ENCODE assay signal across 10 mouse cellular contexts in the genomic region with DNA sequence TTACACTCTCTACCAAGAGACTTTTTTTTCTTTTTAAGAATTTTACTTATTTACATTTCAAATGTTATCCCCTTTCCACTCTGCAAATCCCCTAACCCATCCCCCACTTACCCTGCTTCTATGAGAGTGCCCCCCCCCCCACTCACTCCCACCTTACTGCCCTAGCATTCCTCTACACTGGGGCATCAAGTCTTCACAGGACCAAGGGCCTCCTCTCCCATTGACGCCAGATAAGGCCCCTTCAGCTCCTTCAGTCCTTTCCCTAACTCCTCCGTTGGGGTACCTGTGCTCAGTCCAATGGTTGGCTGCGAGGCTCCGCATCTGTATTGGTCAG. TPM values are rescaled to one million over a fixed set of nuclear protein-coding genes. Genes with fewer than 3 reads are reported as not detected.
A peak's percentile ranks its signal among the peaks of the same experiment; 100 is the strongest.
DNase-seq lines count a peak whose midpoint lies in the region; ATAC-seq and TF ChIP-seq lines count a peak whose summit lies in the region.
"Had no signal": no experiment of that assay in that cellular context is flagged by ENCODE, and none has a peak within 500 bp of the region (broad histone marks: within the 10 kb centered on the region; RNA-seq: fewer than 3 reads in every experiment).

No protein-coding gene starts in this region.

- H3K4me2 ChIP-seq in forebrain, embryonic 13.5 days, result peak overlapping the region; percentile 22; the same call in 1 of the 2 replicates
- no peak overlapping the region for H3K4me2 ChIP-seq in hindbrain, embryonic 11.5 days (replicated peaks; ENCODE audit: low read depth, low read length)
- H3K4me2 ChIP-seq in hindbrain, embryonic 16.5 days (ENCODE audit: low read length), result no peak overlapping the region; the same call in 1 of the 2 replicates
- peak overlapping the region; percentile 38; the same call in 1 of the 2 replicates for H3K4me2 ChIP-seq in lung, embryonic 15.5 days
- H3K4me2 ChIP-seq in midbrain, embryonic 15.5 days, result peak overlapping the region; percentile 1; the same call in 1 of the 2 replicates

- ATAC-seq in forebrain, embryonic 13.5 days, result peak; percentile 72; the same call in 1 of the 2 replicates
- ATAC-seq in hindbrain, embryonic 11.5 days (ENCODE audit: low FRiP score), result peak; percentile 25; the same call in 1 of the 2 replicates
- no peak for ATAC-seq in hindbrain, embryonic 16.5 days
- ATAC-seq in lung, embryonic 15.5 days (ENCODE audit: borderline replicate concordance, extremely low read depth, low FRiP score, low TSS enrichment), result no peak; the same call in 1 of the 2 replicates
- ATAC-seq in midbrain, embryonic 15.5 days (replicated peaks), result 0 out of 2 replicates have a peak, but pooled peaks have one; percentile 45
- ATAC-seq in cerebellum, adult (ENCODE audit: insufficient number of reproducible peaks, low FRiP score, low TSS enrichment), result no peak

- H3K9ac ChIP-seq in forebrain, embryonic 13.5 days, result no peak overlapping the region
- no peak overlapping the region for H3K9ac ChIP-seq in hindbrain, embryonic 11.5 days (ENCODE audit: low read depth, low read length)
- H3K9ac ChIP-seq in hindbrain, embryonic 16.5 days (ENCODE audit: low read depth, low read length), result no peak overlapping the region
- H3K9ac ChIP-seq in lung, embryonic 15.5 days, result no peak overlapping the region
- no peak overlapping the region for H3K9ac ChIP-seq in midbrain, embryonic 15.5 days
- H3K9ac ChIP-seq: stomach, embryonic 15.5 days had no signal

- no peaks in the 10 kb centered on the region for H3K27me3 ChIP-seq in forebrain, embryonic 13.5 days
- H3K27me3 ChIP-seq in forebrain, embryonic 10.5 days (ENCODE audit: poor library complexity, severe bottlenecking), result no peaks in the 10 kb centered on the region
- no peaks in the 10 kb centered on the region for H3K27me3 ChIP-seq in hindbrain, embryonic 11.5 days (ENCODE audit: control insufficient read depth, insufficient read depth, low read length)
- H3K27me3 ChIP-seq in hindbrain, embryonic 16.5 days (replicated peaks; ENCODE audit: control insufficient read depth, insufficient read depth, low read length), result no peaks in the 10 kb centered on the region
- no peaks in the 10 kb centered on the region for H3K27me3 ChIP-seq in lung, embryonic 15.5 days
- H3K27me3 ChIP-seq in midbrain, embryonic 15.5 days (replicated peaks), result no peaks in the 10 kb centered on the region
- H3K27me3 ChIP-seq: stomach, embryonic 15.5 days had no signal

- H3K27ac ChIP-seq in forebrain, embryonic 13.5 days, result no peak overlapping the region
- no peak overlapping the region for H3K27ac ChIP-seq in forebrain, embryonic 10.5 days
- no peak overlapping the region for H3K27ac ChIP-seq in hindbrain, embryonic 11.5 days (ENCODE audit: low read depth, low read length)
- no peak overlapping the region for H3K27ac ChIP-seq in hindbrain, embryonic 16.5 days (ENCODE audit: low read depth, low read length)
- no peak overlapping the region for H3K27ac ChIP-seq in lung, embryonic 15.5 days
- H3K27ac ChIP-seq in midbrain, embryonic 15.5 days, result no peak overlapping the region
- H3K27ac ChIP-seq: stomach, embryonic 15.5 days had no signal

- no peak for TF ChIP-seq CTCF in lung, adult 2 months (IDR thresholded peaks at IDR 0.05; ENCODE audit: insufficient read depth, low read length)

- no peak overlapping the region for H3K4me3 ChIP-seq in forebrain, embryonic 13.5 days
- no peak overlapping the region for H3K4me3 ChIP-seq in forebrain, embryonic 10.5 days
- H3K4me3 ChIP-seq in hindbrain, embryonic 11.5 days (ENCODE audit: low read depth, low read length), result no peak overlapping the region
- no peak overlapping the region for H3K4me3 ChIP-seq in hindbrain, embryonic 16.5 days (ENCODE audit: low read length)
- no peak overlapping the region for H3K4me3 ChIP-seq in lung, embryonic 15.5 days
- H3K4me3 ChIP-seq in lung, adult 2 months (replicated peaks; ENCODE audit: extremely low read depth, low read depth, low read length), result no peak overlapping the region
- H3K4me3 ChIP-seq in midbrain, embryonic 15.5 days, result no peak overlapping the region
- H3K4me3 ChIP-seq: stomach, embryonic 15.5 days had no signal

- H3K9me3 ChIP-seq in forebrain, embryonic 13.5 days (replicated peaks), result no peaks in the 10 kb centered on the region
- no peaks in the 10 kb centered on the region for H3K9me3 ChIP-seq in forebrain, embryonic 10.5 days
- H3K9me3 ChIP-seq in hindbrain, embryonic 11.5 days (ENCODE audit: control insufficient read depth, low read length), result no peaks in the 10 kb centered on the region
- H3K9me3 ChIP-seq in hindbrain, embryonic 16.5 days (ENCODE audit: control insufficient read depth, low read length), result no peaks in the 10 kb centered on the region
- no peaks in the 10 kb centered on the region for H3K9me3 ChIP-seq in lung, embryonic 15.5 days
- H3K9me3 ChIP-seq in midbrain, embryonic 15.5 days, result no peaks in the 10 kb centered on the region
- H3K9me3 ChIP-seq: stomach, embryonic 15.5 days had no signal

- TF ChIP-seq POLR2A in lung, adult 2 months (IDR thresholded peaks at IDR 0.05; ENCODE audit: borderline replicate concordance, extremely low read depth, low read depth, low read length), result no peak

- no peaks in the 10 kb centered on the region for H3K36me3 ChIP-seq in forebrain, embryonic 13.5 days (ENCODE audit: poor library complexity, severe bottlenecking)
- no peaks in the 10 kb centered on the region for H3K36me3 ChIP-seq in forebrain, embryonic 10.5 days (replicated peaks)
- H3K36me3 ChIP-seq in hindbrain, embryonic 11.5 days (ENCODE audit: control insufficient read depth, insufficient read depth, low read length), result no peaks in the 10 kb centered on the region
- H3K36me3 ChIP-seq in hindbrain, embryonic 16.5 days (ENCODE audit: control insufficient read depth, insufficient read depth, low read length), result no peaks in the 10 kb centered on the region
- no peaks in the 10 kb centered on the region for H3K36me3 ChIP-seq in lung, embryonic 15.5 days
- H3K36me3 ChIP-seq in midbrain, embryonic 15.5 days (replicated peaks), result no peaks in the 10 kb centered on the region
- H3K36me3 ChIP-seq: stomach, embryonic 15.5 days had no signal

- WGBS in forebrain, embryonic 13.5 days, result 41% methylated on average over 4 of the region's 4 CpGs
- 28% methylated on average over 4 of the region's 4 CpGs for WGBS in forebrain, embryonic 10.5 days
- WGBS in hindbrain, embryonic 11.5 days, result 36% methylated on average over 4 of the region's 4 CpGs
- WGBS in hindbrain, embryonic 16.5 days, result 38% methylated on average over 4 of the region's 4 CpGs
- WGBS in lung, embryonic 15.5 days, result 37% methylated on average over 4 of the region's 4 CpGs
- WGBS in lung, adult 2 months, result 49% methylated on average over 4 of the region's 4 CpGs
- 23% methylated on average over 4 of the region's 4 CpGs for WGBS in midbrain, embryonic 15.5 days

- no peak for DNase-seq in forebrain, embryonic 10.5 days (ENCODE audit: extremely low spot score, low spot score)
- no peak for DNase-seq in hindbrain, embryonic 11.5 days (ENCODE audit: low spot score)
- no peak for DNase-seq in lung, adult 2 months

- 0 out of 2 replicates have a peak, but pooled peaks cover 3% of the 10 kb centered on the region for H3K4me1 ChIP-seq in forebrain, embryonic 13.5 days
- peaks cover 13% of the 10 kb centered on the region for H3K4me1 ChIP-seq in forebrain, embryonic 10.5 days
- H3K4me1 ChIP-seq in hindbrain, embryonic 11.5 days (replicated peaks; ENCODE audit: control insufficient read depth, insufficient read depth, low read length), result no peaks in the 10 kb centered on the region
- H3K4me1 ChIP-seq in hindbrain, embryonic 16.5 days (ENCODE audit: control insufficient read depth, insufficient read depth, low read depth, low read length), result no peaks in the 10 kb centered on the region
- H3K4me1 ChIP-seq in lung, embryonic 15.5 days, result peaks cover 23% of the 10 kb centered on the region
- H3K4me1 ChIP-seq in lung, adult 2 months (ENCODE audit: control insufficient read depth, insufficient read depth, low read length), result peaks cover 7% of the 10 kb centered on the region
- 0 out of 2 replicates have a peak, but pooled peaks cover 5% of the 10 kb centered on the region for H3K4me1 ChIP-seq in midbrain, embryonic 15.5 days
- H3K4me1 ChIP-seq: stomach, embryonic 15.5 days had no signal

RNA-seq across cellular contexts. Expression of a gene that starts 48.2 kb away (rescaled TPM):
- polyA plus RNA-seq in forebrain, embryonic 13.5 days (2015; fragmentation: Nextera tagmentation; extraction: Ambion mirVana), result 8.7 and 10.7 TPM in 2 replicates
- polyA plus RNA-seq in forebrain, embryonic 10.5 days (2016; fragmentation: Nextera tagmentation; extraction: Ambion mirVana), result 21.8 TPM in 2 replicates
- polyA plus RNA-seq in hindbrain, embryonic 11.5 days (2014; fragmentation: Nextera tagmentation; extraction: Ambion mirVana), result 20.4 and 21.8 TPM in 2 replicates
- polyA plus RNA-seq in hindbrain, embryonic 16.5 days (2015; fragmentation: Nextera tagmentation; extraction: Ambion mirVana), result 19.2 and 20.2 TPM in 2 replicates
- polyA plus RNA-seq in lung, embryonic 15.5 days (2015; fragmentation: Nextera tagmentation; extraction: Ambion mirVana), result 24.2 and 26.3 TPM in 2 replicates
- polyA plus RNA-seq in lung, adult 2 months (2012; rRNA removed), result 43.5 and 52.6 TPM in 2 replicates
- polyA plus RNA-seq in midbrain, embryonic 15.5 days (2015; fragmentation: Nextera tagmentation; extraction: Ambion mirVana), result 12.7 and 14.1 TPM in 2 replicates

RNA-seq across cellular contexts. Expression of a gene that starts 50.1 kb away (rescaled TPM):
- polyA plus RNA-seq in forebrain, embryonic 13.5 days (2015; fragmentation: Nextera tagmentation; extraction: Ambion mirVana), result not detected in 2 replicates
- not detected in 2 replicates for polyA plus RNA-seq in forebrain, embryonic 10.5 days (2016; fragmentation: Nextera tagmentation; extraction: Ambion mirVana)
- polyA plus RNA-seq in hindbrain, embryonic 11.5 days (2014; fragmentation: Nextera tagmentation; extraction: Ambion mirVana), result 0.19 TPM in 1 of 2 replicates, not detected in the other
- polyA plus RNA-seq in hindbrain, embryonic 16.5 days (2015; fragmentation: Nextera tagmentation; extraction: Ambion mirVana), result 0.19 and 0.39 TPM in 2 replicates
- 0.19 and 0.22 TPM in 2 replicates for polyA plus RNA-seq in lung, embryonic 15.5 days (2015; fragmentation: Nextera tagmentation; extraction: Ambion mirVana)
- polyA plus RNA-seq in lung, adult 2 months (2012; rRNA removed), result 2.0 and 2.6 TPM in 2 replicates
- 0.22 and 0.30 TPM in 2 replicates for polyA plus RNA-seq in midbrain, embryonic 15.5 days (2015; fragmentation: Nextera tagmentation; extraction: Ambion mirVana)
- polyA plus RNA-seq: limb, embryonic 11.5 days had no signal

Comparison
In these comparisons a context has a peak if more than half of its experiments do, and no peak if none do; other contexts are left out.
1. ATAC-seq: peak in forebrain, embryonic 13.5 days (single experiment), hindbrain, embryonic 11.5 days (single experiment) and midbrain, embryonic 15.5 days (single experiment); none in hindbrain, embryonic 16.5 days (single experiment), lung, embryonic 15.5 days (single experiment) and cerebellum, adult (single experiment).
2. H3K4me2 ChIP-seq: peak in forebrain, embryonic 13.5 days (single experiment), lung, embryonic 15.5 days (single experiment) and midbrain, embryonic 15.5 days (single experiment); none in hindbrain, embryonic 11.5 days (single experiment) and hindbrain, embryonic 16.5 days (single experiment).